Mouse (Mus musculus): Measurements from ENCODE around the gene Rnase9. TPM values are rescaled to one million over a fixed set of nuclear protein-coding genes. Genes with fewer than 3 reads are reported as not detected.
A peak's percentile ranks its signal among the peaks of the same experiment; 100 is the strongest.

The Rnase9 gene
- polyA plus RNA-seq, 1 experiment from 2014 or later: not detected

- no peaks in the 10 kb centered on the region for H3K9me3 ChIP-seq (replicated peaks; ENCODE audit: low read length)
- H3K4me1 ChIP-seq (replicated peaks; ENCODE audit: insufficient read depth, low read length): no peaks in the 10 kb centered on the region
- no peaks in the 10 kb centered on the region for H3K36me3 ChIP-seq (ENCODE audit: insufficient read depth, low read length)
- no peaks in the 10 kb centered on the region for H3K27me3 ChIP-seq (ENCODE audit: insufficient read depth, low read length)
- ATAC-seq (replicated peaks; ENCODE audit: low FRiP score, low read depth) (no peak), DNase-seq (ENCODE audit: low spot score) (no peak)
- no peak overlapping the region for H3K4me2 ChIP-seq (ENCODE audit: low read length)
- 84% methylated on average over 6 of the region's 6 CpGs for WGBS
- H3K9ac ChIP-seq (ENCODE audit: low read depth, low read length): no peak overlapping the region
- no peak for TF ChIP-seq CTCF (IDR thresholded peaks at IDR 0.05; ENCODE audit: low read depth)
- no peak overlapping the region for H3K27ac ChIP-seq
- H3K4me3 ChIP-seq (replicated peaks; ENCODE audit: low read depth, low read length): no peak overlapping the region
Observed at GRCm38 (mm10) chr14:51009572-51009971, 32.1 kb downstream of the Rnase9 start.

DNA sequence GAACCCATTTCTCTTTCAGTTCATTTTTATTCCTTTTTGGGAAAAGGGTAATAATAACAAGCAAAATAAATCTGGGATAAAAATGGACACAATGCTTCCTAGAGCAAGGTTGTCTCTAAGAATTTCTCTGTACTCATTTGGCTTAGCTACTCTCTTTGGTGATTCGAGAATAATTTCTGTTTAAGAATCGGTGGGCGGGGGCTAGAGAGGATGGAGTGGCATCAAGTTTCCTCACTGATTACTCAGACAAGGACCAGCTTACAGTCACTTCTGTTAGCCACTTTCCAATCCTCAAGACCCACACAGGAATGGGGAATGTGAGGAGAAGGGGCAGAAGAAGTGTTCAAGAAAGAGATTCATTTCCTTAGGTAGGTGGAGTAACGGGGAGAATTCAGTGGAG, 32.9 kb downstream of the Rnase9 start:
- no peaks in the 10 kb centered on the region for H3K9me3 ChIP-seq (replicated peaks; ENCODE audit: low read length)
- H3K36me3 ChIP-seq (ENCODE audit: insufficient read depth, low read length): no peaks in the 10 kb centered on the region
- no peak for TF ChIP-seq CTCF (IDR thresholded peaks at IDR 0.05; ENCODE audit: low read depth)
- DNase-seq (ENCODE audit: low spot score): no peak
- no peak overlapping the region for H3K4me3 ChIP-seq (replicated peaks; ENCODE audit: low read depth, low read length)
- peak overlapping the region; percentile 19; the same call in 1 of the 2 replicates for H3K27ac ChIP-seq
- WGBS: 73% methylated on average over 4 of the region's 4 CpGs
- no peak for ATAC-seq (replicated peaks; ENCODE audit: low FRiP score, low read depth)
- no peak overlapping the region for H3K4me2 ChIP-seq (ENCODE audit: low read length)
- H3K4me1 ChIP-seq (replicated peaks; ENCODE audit: insufficient read depth, low read length): no peaks in the 10 kb centered on the region
- H3K27me3 ChIP-seq (ENCODE audit: insufficient read depth, low read length): no peaks in the 10 kb centered on the region
- no peak overlapping the region for H3K9ac ChIP-seq (ENCODE audit: low read depth, low read length)

DNA sequence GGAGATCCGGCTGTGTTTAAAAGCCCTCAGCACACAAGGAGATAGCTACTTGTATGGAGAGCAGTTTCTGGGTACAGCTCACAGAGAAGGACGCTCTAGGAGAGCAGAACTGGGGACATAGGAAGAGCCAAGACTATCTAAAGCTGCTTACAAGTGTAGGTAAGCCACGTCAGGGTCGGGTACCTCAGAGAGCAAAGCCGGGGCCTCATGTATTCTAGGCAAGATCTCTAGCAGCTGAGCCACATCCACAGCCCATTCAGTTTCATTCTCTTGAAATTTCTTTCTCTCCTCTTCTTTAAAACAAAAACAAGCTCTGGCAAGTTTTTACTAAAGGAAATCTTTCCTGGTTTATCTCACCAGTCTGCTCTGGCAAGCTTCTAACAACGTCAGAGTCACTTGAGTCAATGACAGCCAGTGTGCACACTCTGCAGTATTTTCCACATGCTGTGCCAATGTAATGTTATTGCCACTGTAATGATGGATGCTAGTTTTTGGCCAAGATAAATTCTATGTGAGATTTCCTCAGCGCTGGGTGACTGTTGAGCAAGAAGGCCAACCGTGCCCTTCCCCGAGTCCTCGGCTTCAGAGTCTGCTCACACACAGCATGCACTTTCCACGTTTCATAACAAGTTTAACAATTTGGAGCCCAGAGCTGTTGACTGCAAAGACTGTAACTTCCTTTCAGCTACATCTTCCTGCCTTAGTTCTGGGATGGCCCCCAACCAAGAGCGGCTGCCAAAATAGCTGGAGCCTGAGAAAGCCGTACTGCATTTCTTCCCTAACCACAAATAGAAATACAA, 33.6 kb downstream of the Rnase9 start:
- H3K27ac ChIP-seq: peak overlapping the region; percentile 19
- no peaks in the 10 kb centered on the region for H3K36me3 ChIP-seq (ENCODE audit: insufficient read depth, low read length)
- no peak overlapping the region for H3K9ac ChIP-seq (ENCODE audit: low read depth, low read length)
- H3K4me3 ChIP-seq (replicated peaks; ENCODE audit: low read depth, low read length): no peak overlapping the region
- WGBS: 64% methylated on average over 13 of the region's 13 CpGs
- H3K27me3 ChIP-seq (ENCODE audit: insufficient read depth, low read length): no peaks in the 10 kb centered on the region
- no peaks in the 10 kb centered on the region for H3K9me3 ChIP-seq (replicated peaks; ENCODE audit: low read length)
- ATAC-seq (replicated peaks; ENCODE audit: low FRiP score, low read depth) (no peak), DNase-seq (ENCODE audit: low spot score) (peak; percentile 61)
- H3K4me2 ChIP-seq (ENCODE audit: low read length): no peak overlapping the region
- no peak for TF ChIP-seq CTCF (IDR thresholded peaks at IDR 0.05; ENCODE audit: low read depth)
- H3K4me1 ChIP-seq (replicated peaks; ENCODE audit: insufficient read depth, low read length): no peaks in the 10 kb centered on the region

DNA sequence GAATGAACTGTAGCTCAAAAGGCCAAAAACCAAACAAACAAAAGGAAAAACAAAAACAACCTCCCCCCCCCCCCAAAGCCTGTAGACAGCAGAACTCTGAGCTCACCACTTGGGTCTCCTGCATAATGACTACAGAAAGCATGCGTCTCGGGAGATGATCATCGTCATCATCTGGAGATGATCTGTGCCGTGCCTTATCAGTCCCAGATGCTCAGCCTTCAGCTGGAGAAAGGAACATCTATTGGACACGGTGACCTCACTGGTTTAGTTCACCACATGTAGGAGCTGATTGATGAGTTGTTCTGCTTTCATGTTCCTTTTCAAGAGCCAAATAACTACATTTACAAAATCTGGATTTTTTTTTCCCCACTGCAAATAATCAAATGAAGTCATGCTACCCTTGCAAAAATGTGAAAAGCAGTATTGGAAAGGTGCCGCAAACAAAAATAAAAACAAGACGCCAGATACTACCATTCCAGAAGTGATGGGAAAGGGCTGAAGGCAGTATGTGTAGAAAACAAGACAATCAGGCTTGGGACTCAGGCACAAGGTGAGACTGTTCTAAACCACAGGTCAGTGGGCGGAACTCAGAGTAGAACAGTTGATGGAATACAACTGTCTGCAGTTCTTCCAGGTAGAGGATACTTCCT, 34.4 kb downstream of the Rnase9 start, which contains the start of gene Rnase10:
Rnase10 (plus strand) TSS at position 600 of the 650 bp plus-strand sequence.
- H3K9me3 ChIP-seq (replicated peaks; ENCODE audit: low read length): no peaks in the 10 kb centered on the region
- peak within 1 kb of the TSS; percentile 19 for H3K27ac ChIP-seq
- no peak within 1 kb of the TSS for H3K4me2 ChIP-seq (ENCODE audit: low read length)

GRCm38 (mm10) chr14:50997999-50998666, 43.5 kb downstream of the Rnase9 start:
- no peaks in the 10 kb centered on the region for H3K9me3 ChIP-seq (replicated peaks; ENCODE audit: low read length)
- no peak overlapping the region for H3K4me3 ChIP-seq (replicated peaks; ENCODE audit: low read depth, low read length)
- H3K36me3 ChIP-seq (ENCODE audit: insufficient read depth, low read length): no peaks in the 10 kb centered on the region
- DNase-seq (ENCODE audit: low spot score): peak; percentile 82
- 82% methylated on average over 2 of the region's 2 CpGs for WGBS
- H3K27me3 ChIP-seq (ENCODE audit: insufficient read depth, low read length): no peaks in the 10 kb centered on the region
- H3K4me2 ChIP-seq (ENCODE audit: low read length): no peak overlapping the region
- no peaks in the 10 kb centered on the region for H3K4me1 ChIP-seq (replicated peaks; ENCODE audit: insufficient read depth, low read length)
- TF ChIP-seq CTCF (IDR thresholded peaks at IDR 0.05; ENCODE audit: low read depth): no peak
- peak; percentile 40; the same call in 1 of the 2 replicates for ATAC-seq (replicated peaks; ENCODE audit: low FRiP score, low read depth)
- peak overlapping the region; percentile 57 for H3K27ac ChIP-seq
- H3K9ac ChIP-seq (ENCODE audit: low read depth, low read length): no peak overlapping the region

More for the DNA sequence above, 34.4 kb downstream of the Rnase9 start, which contains the start of gene Rnase10:
- no peak within 1 kb of the TSS for H3K4me3 ChIP-seq (replicated peaks; ENCODE audit: low read depth, low read length)
- no peak within 1 kb of the TSS for H3K9ac ChIP-seq (ENCODE audit: low read depth, low read length)
- 89% methylated on average over 8 of the region's 8 CpGs for WGBS
- H3K4me1 ChIP-seq (replicated peaks; ENCODE audit: insufficient read depth, low read length): no peaks in the 10 kb centered on the region
- H3K27me3 ChIP-seq (ENCODE audit: insufficient read depth, low read length): no peaks in the 10 kb centered on the region
- no peaks in the 10 kb centered on the region for H3K36me3 ChIP-seq (ENCODE audit: insufficient read depth, low read length)
- no peak for DNase-seq (ENCODE audit: low spot score)
- no peak for TF ChIP-seq CTCF (IDR thresholded peaks at IDR 0.05; ENCODE audit: low read depth)
- no peak for ATAC-seq (replicated peaks; ENCODE audit: low FRiP score, low read depth)

GRCm38 (mm10) chr14:50997088-50997487, 44.6 kb downstream of the Rnase9 start:
- H3K9me3 ChIP-seq (replicated peaks; ENCODE audit: low read length): no peaks in the 10 kb centered on the region
- no peaks in the 10 kb centered on the region for H3K36me3 ChIP-seq (ENCODE audit: insufficient read depth, low read length)
- 52% methylated on average over 3 of the region's 3 CpGs for WGBS
- DNase-seq (ENCODE audit: low spot score): no peak
- no peak for TF ChIP-seq CTCF (IDR thresholded peaks at IDR 0.05; ENCODE audit: low read depth)
- no peak overlapping the region for H3K4me2 ChIP-seq (ENCODE audit: low read length)
- no peaks in the 10 kb centered on the region for H3K4me1 ChIP-seq (replicated peaks; ENCODE audit: insufficient read depth, low read length)
- no peaks in the 10 kb centered on the region for H3K27me3 ChIP-seq (ENCODE audit: insufficient read depth, low read length)
- no peak overlapping the region for H3K4me3 ChIP-seq (replicated peaks; ENCODE audit: low read depth, low read length)
- no peak overlapping the region for H3K27ac ChIP-seq
- ATAC-seq (replicated peaks; ENCODE audit: low FRiP score, low read depth): no peak
- no peak overlapping the region for H3K9ac ChIP-seq (ENCODE audit: low read depth, low read length)
